Mouse (Mus musculus) heart, postnatal 0 days (tissue): Measurements from ENCODE around the gene Usp47.

Experiments
- CTCF ChIP-seq: IDR thresholded peaks from 2 replicates; pipeline ENCODE4 v1.5.1; 2016; ENCODE audit warnings: antibody characterized with exemption, control low read depth, low read depth
- EP300 ChIP-seq: IDR thresholded peaks from 2 replicates; pipeline ENCODE4 v1.6.1; 2016; ENCODE audit warnings: antibody characterized with exemption, low read depth

DNA sequence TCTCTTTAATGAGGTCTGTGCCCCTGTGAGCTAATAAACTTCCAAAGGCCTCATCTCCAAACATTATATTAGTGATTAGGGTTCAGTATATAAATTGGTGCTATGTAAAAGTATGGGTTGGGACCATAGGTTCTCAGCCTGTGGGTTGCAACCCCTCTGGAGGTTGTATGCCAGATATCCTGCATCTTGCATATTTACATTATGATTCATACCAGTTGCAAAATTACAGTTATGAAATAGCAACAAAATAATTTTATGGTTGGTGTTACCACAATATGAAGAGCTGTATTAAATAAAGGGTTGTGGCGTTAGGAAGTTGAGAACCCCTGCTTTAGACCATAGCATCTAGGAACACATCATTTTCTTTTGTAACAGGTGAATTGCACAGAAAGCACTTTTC, 7.3 kb downstream of the Usp47 start:
- TF ChIP-seq CTCF (no peak), EP300 (no peak)
